Mouse (Mus musculus): ENCODE measurements around the gene Otoa. TPM values are rescaled to one million over a fixed set of nuclear protein-coding genes. Genes with fewer than 3 reads are reported as not detected.

Otoa gene
- polyA plus RNA-seq (2014; fragmentation: Nextera tagmentation; extraction: Ambion mirVana), result 0.85 and 1.1 TPM in 2 replicates

- no peak for ATAC-seq (ENCODE audit: low read depth)
Measured at GRCm38 (mm10) chr7:121081350-121081749, at the start of gene Otoa. Gene Otoa, plus strand, starts transcription at chr7:121081650.

DNA sequence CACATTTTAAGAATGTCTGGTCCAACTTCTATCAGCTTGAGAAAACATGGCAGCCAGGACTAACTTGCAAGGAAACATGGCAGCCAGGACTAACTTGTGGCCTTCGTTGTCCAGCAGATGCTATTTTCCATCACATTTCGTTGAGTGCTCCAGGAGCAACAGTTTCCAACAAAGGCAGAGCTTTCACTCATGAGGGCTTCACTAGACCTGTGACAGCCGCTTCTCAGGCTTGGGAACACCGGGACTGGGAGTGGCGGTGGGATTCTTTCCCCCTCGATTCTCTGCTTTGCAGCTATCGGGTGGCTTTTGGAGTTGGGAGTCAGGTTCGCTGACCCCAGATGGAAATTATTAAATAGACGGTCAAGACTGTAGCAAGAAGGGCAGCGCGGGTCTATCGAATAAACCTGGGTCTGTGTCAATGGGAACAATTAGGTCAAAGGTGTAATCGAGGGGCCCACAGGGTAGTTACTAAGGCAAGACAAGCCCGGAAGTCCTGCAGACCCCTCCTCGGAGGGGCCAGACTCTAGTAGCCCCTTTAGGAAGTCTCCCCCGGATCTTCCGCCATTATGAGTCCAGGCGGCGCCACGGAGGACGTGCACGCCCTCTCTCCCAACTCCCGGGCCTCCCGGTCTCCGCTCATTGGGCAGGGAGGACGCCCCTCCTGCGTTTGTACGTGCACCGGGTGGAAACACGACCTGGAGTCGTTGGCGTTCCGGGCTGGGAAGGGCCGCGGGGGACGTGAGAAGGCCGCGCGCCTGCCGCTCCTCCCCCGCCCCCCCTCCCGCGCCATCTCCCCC is 47.4 kb upstream of the Otoa start, which contains the start of gene Mettl9:
TSS of gene Mettl9 (plus strand) at position 590 of the 797 bp plus-strand sequence.
- Histone ChIP-seq H3K4me2 (ENCODE audit: low read depth, low read length) (peak within 1 kb of the TSS; percentile 83), H3K4me1 (ENCODE audit: control insufficient read depth, insufficient read depth, low read length) (peaks cover 13% of the 10 kb centered on the region), H3K27ac (replicated peaks; ENCODE audit: low read depth, low read length) (peak within 1 kb of the TSS; percentile 98), H3K9me3 (ENCODE audit: control insufficient read depth, low read length) (no peaks in the 10 kb centered on the region), H3K27me3 (replicated peaks; ENCODE audit: control insufficient read depth, insufficient read depth, low read length) (0 out of 2 replicates have a peak, but pooled peaks cover 9% of the 10 kb centered on the region), H3K36me3 (ENCODE audit: control insufficient read depth, insufficient read depth, low read length) (no peaks in the 10 kb centered on the region), H3K9ac (ENCODE audit: low read depth, low read length) (peak within 1 kb of the TSS; percentile 99), H3K4me3 (ENCODE audit: low read depth, low read length) (peak within 1 kb of the TSS; percentile 97)
- 5% methylated on average over 17 of the region's 43 CpGs for WGBS
- DNase-seq (ENCODE audit: low spot score), result peak; percentile 98
- ATAC-seq (ENCODE audit: low read depth), result peak; percentile 99

More at GRCm38 (mm10) chr7:121081350-121081749, at the start of gene Otoa:
- H3K4me3 ChIP-seq (ENCODE audit: low read depth, low read length), result no peak within 1 kb of the TSS
- H3K27me3 ChIP-seq (replicated peaks; ENCODE audit: control insufficient read depth, insufficient read depth, low read length), result no peaks in the 10 kb centered on the region
- peaks cover 16% of the 10 kb centered on the region for H3K36me3 ChIP-seq (ENCODE audit: control insufficient read depth, insufficient read depth, low read length)
- H3K4me1 ChIP-seq (ENCODE audit: control insufficient read depth, insufficient read depth, low read length), result peaks cover 5% of the 10 kb centered on the region; the same call in 1 of the 2 replicates
- no peaks in the 10 kb centered on the region for H3K9me3 ChIP-seq (ENCODE audit: control insufficient read depth, low read length)
- DNase-seq (ENCODE audit: low spot score), result no peak
- WGBS, result 72% methylated on average over 4 of the region's 4 CpGs
- H3K27ac ChIP-seq (replicated peaks; ENCODE audit: low read depth, low read length), result no peak within 1 kb of the TSS
- no peak within 1 kb of the TSS for H3K4me2 ChIP-seq (ENCODE audit: low read depth, low read length)
- no peak within 1 kb of the TSS for H3K9ac ChIP-seq (ENCODE audit: low read depth, low read length)

DNA sequence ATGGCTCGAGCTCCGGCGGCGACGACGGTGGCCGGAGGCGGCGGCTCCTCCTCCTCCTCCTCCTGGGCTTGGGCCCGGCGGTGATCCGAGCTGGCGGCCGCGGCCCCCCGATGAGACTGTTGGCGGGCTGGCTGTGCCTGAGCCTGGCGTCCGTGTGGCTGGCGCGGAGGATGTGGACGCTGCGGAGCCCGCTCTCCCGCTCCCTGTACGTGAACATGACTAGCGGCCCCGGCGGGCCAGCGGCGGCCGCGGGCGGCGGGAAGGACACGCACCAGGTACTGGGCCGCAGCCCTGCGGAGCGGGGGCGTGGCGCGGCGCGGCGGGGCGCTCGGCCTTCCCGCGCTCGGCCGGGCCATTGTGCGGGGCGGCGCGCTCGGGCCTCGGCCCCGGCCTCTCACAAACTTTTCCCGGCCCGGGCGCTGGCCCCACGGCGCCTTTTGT is 46.7 kb upstream of the Otoa start:
- H3K4me3 ChIP-seq (ENCODE audit: low read depth, low read length), result peak overlapping the region; percentile 97
- H3K36me3 ChIP-seq (ENCODE audit: control insufficient read depth, insufficient read depth, low read length), result no peaks in the 10 kb centered on the region
- H3K4me2 ChIP-seq (ENCODE audit: low read depth, low read length), result peak overlapping the region; percentile 67
- ATAC-seq (ENCODE audit: low read depth) (peak; percentile 78), DNase-seq (ENCODE audit: low spot score) (peak; percentile 59)
- H3K9ac ChIP-seq (ENCODE audit: low read depth, low read length), result peak overlapping the region; percentile 99
- H3K27ac ChIP-seq (replicated peaks; ENCODE audit: low read depth, low read length), result peak overlapping the region; percentile 98
- WGBS, result no CpG with 5 or more reads among the region's 63 CpGs
- peaks cover 15% of the 10 kb centered on the region for H3K4me1 ChIP-seq (ENCODE audit: control insufficient read depth, insufficient read depth, low read length)
- H3K9me3 ChIP-seq (ENCODE audit: control insufficient read depth, low read length), result no peaks in the 10 kb centered on the region
- H3K27me3 ChIP-seq (replicated peaks; ENCODE audit: control insufficient read depth, insufficient read depth, low read length), result 0 out of 2 replicates have a peak, but pooled peaks cover 9% of the 10 kb centered on the region

DNA sequence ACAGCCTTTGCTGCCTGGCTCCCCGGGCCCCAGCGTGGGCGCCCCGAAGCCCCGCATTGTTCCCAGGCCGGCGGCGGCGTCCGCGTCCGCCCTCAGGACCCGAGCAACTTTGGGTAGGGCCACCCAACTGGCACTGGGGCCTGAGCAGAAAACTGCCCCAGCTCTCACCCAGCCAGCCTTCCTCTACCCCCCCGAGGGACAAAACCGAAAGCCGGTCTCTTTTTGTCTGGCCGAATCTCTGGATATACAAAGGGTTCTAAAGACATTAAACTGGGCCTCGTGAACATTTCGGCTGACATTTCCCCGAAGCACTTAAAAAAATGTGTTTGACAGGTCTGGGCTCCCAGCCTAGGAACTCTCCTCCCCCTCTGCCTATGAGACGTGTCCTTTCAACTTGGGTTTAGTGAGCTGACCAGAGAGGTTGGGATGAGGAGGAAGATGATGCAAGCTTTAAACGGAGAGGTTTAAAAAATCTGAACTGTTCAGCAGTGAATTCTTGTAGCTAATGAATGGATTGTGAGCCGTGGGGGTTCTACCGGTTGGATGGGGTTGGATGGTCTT is 46.2 kb upstream of the Otoa start:
- Histone ChIP-seq H3K4me3 (ENCODE audit: low read depth, low read length) (peak overlapping the region; percentile 97), H3K36me3 (ENCODE audit: control insufficient read depth, insufficient read depth, low read length) (no peaks in the 10 kb centered on the region), H3K9ac (ENCODE audit: low read depth, low read length) (peak overlapping the region; percentile 99), H3K4me2 (ENCODE audit: low read depth, low read length) (peak overlapping the region; percentile 67), H3K4me1 (ENCODE audit: control insufficient read depth, insufficient read depth, low read length) (peaks cover 20% of the 10 kb centered on the region), H3K27ac (replicated peaks; ENCODE audit: low read depth, low read length) (peak overlapping the region; percentile 98), H3K9me3 (ENCODE audit: control insufficient read depth, low read length) (no peaks in the 10 kb centered on the region), H3K27me3 (replicated peaks; ENCODE audit: control insufficient read depth, insufficient read depth, low read length) (0 out of 2 replicates have a peak, but pooled peaks cover 9% of the 10 kb centered on the region)
- DNase-seq (ENCODE audit: low spot score) (peak; percentile 68), ATAC-seq (ENCODE audit: low read depth) (no peak; the same call in 1 of the 2 replicates)
- WGBS, result under 1% methylated on average over 13 of the region's 24 CpGs

DNA sequence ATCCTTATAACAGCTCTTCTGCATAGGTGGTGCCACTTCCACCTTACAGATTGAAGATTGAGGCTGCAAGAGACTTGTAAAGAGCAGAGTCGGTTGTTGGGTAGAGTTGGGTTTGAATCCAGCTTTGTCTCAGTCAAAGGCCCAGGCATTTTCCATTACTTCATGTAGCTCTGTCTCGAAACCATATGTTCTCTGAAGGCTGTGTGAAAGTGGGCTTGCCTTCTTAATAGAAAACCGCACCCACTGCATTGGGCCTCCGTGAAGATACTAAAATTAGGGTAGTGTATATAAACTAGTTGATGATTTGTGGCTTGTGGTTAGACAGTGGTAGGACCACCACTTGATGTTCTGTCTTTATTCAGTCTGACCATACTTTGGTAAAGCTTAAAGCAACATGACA is 40.9 kb upstream of the Otoa start:
- Histone ChIP-seq H3K4me1 (ENCODE audit: control insufficient read depth, insufficient read depth, low read length) (peaks cover 33% of the 10 kb centered on the region), H3K4me2 (ENCODE audit: low read depth, low read length) (no peak overlapping the region), H3K27me3 (replicated peaks; ENCODE audit: control insufficient read depth, insufficient read depth, low read length) (no peaks in the 10 kb centered on the region), H3K4me3 (ENCODE audit: low read depth, low read length) (no peak overlapping the region), H3K9ac (ENCODE audit: low read depth, low read length) (no peak overlapping the region), H3K9me3 (ENCODE audit: control insufficient read depth, low read length) (no peaks in the 10 kb centered on the region), H3K36me3 (ENCODE audit: control insufficient read depth, insufficient read depth, low read length) (0 out of 2 replicates have a peak, but pooled peaks cover 3% of the 10 kb centered on the region), H3K27ac (replicated peaks; ENCODE audit: low read depth, low read length) (no peak overlapping the region)
- ATAC-seq (ENCODE audit: low read depth), result no peak
- WGBS, result 69% methylated on average over 4 of the region's 4 CpGs
- peak; percentile 51 for DNase-seq (ENCODE audit: low spot score)

GRCm38 (mm10) chr7:121041989-121042388 is 39.5 kb upstream of the Otoa start:
- ATAC-seq (ENCODE audit: low read depth), result peak; percentile 47; the same call in 1 of the 2 replicates
- DNase-seq (ENCODE audit: low spot score), result peak; percentile 19
- Histone ChIP-seq H3K36me3 (ENCODE audit: control insufficient read depth, insufficient read depth, low read length) (0 out of 2 replicates have a peak, but pooled peaks cover 3% of the 10 kb centered on the region), H3K4me2 (ENCODE audit: low read depth, low read length) (no peak overlapping the region), H3K27me3 (replicated peaks; ENCODE audit: control insufficient read depth, insufficient read depth, low read length) (no peaks in the 10 kb centered on the region), H3K9me3 (ENCODE audit: control insufficient read depth, low read length) (no peaks in the 10 kb centered on the region), H3K9ac (ENCODE audit: low read depth, low read length) (no peak overlapping the region), H3K4me1 (ENCODE audit: control insufficient read depth, insufficient read depth, low read length) (peaks cover 24% of the 10 kb centered on the region; the same call in 1 of the 2 replicates), H3K4me3 (ENCODE audit: low read depth, low read length) (no peak overlapping the region), H3K27ac (replicated peaks; ENCODE audit: low read depth, low read length) (no peak overlapping the region)
- WGBS, result 94% methylated on average over 1 of the region's 1 CpGs

DNA sequence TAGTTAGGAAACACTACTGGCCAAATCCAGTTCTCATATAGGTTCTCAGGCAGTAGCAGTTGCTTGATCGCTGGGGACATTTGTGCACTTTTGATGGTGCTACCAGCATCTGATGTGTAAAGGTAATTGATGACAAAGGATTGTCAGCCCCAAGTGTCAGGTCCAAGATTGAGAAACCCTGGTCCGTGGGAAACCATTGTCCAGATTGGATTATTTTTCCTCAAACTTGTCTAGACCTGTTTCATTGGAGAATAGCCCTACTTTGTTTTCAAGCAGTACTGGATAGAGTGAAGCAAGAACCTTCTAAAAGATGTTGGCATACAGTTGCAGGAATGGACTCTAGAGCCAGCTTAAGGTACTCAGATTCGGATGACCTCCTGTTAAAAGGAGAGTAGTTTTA is 38.4 kb upstream of the Otoa start:
- Histone ChIP-seq H3K9ac (ENCODE audit: low read depth, low read length) (no peak overlapping the region), H3K27ac (replicated peaks; ENCODE audit: low read depth, low read length) (no peak overlapping the region), H3K4me2 (ENCODE audit: low read depth, low read length) (no peak overlapping the region), H3K9me3 (ENCODE audit: control insufficient read depth, low read length) (no peaks in the 10 kb centered on the region), H3K4me3 (ENCODE audit: low read depth, low read length) (no peak overlapping the region), H3K4me1 (ENCODE audit: control insufficient read depth, insufficient read depth, low read length) (peaks cover 20% of the 10 kb centered on the region; the same call in 1 of the 2 replicates), H3K36me3 (ENCODE audit: control insufficient read depth, insufficient read depth, low read length) (peaks cover 4% of the 10 kb centered on the region; the same call in 1 of the 2 replicates), H3K27me3 (replicated peaks; ENCODE audit: control insufficient read depth, insufficient read depth, low read length) (no peaks in the 10 kb centered on the region)
- ATAC-seq (ENCODE audit: low read depth) (no peak), DNase-seq (ENCODE audit: low spot score) (no peak)
- WGBS, result 94% methylated on average over 3 of the region's 3 CpGs

- H3K27ac ChIP-seq (replicated peaks; ENCODE audit: low read depth, low read length), result no peak overlapping the region
- no peaks in the 10 kb centered on the region for H3K9me3 ChIP-seq (ENCODE audit: control insufficient read depth, low read length)
- H3K9ac ChIP-seq (ENCODE audit: low read depth, low read length), result no peak overlapping the region
- no peaks in the 10 kb centered on the region for H3K27me3 ChIP-seq (replicated peaks; ENCODE audit: control insufficient read depth, insufficient read depth, low read length)
- no peak overlapping the region for H3K4me3 ChIP-seq (ENCODE audit: low read depth, low read length)
- DNase-seq (ENCODE audit: low spot score) (no peak), ATAC-seq (ENCODE audit: low read depth) (no peak)
- H3K4me2 ChIP-seq (ENCODE audit: low read depth, low read length), result no peak overlapping the region
- WGBS, result 88% methylated on average over 1 of the region's 1 CpGs
- H3K4me1 ChIP-seq (ENCODE audit: control insufficient read depth, insufficient read depth, low read length), result peaks cover 20% of the 10 kb centered on the region; the same call in 1 of the 2 replicates
- peaks cover 10% of the 10 kb centered on the region; the same call in 1 of the 2 replicates for H3K36me3 ChIP-seq (ENCODE audit: control insufficient read depth, insufficient read depth, low read length)
Measured at GRCm38 (mm10) chr7:121043510-121043909, 37.9 kb upstream of the Otoa start.

All from embryonic facial prominence, embryonic 14.5 days (tissue).